Mouse (Mus musculus) embryonic facial prominence, embryonic 14.5 days (tissue): ENCODE results near the gene Pde6c. TPM values are rescaled to one million over a fixed set of nuclear protein-coding genes. Genes with fewer than 3 reads are reported as not detected.

Experiments used
- ATAC-seq: fragments of 200-750 bp; cut with Nextera tagmentation; 2 replicates; pipeline ENCODE4 v1.8.0; 2017; ENCODE audit warnings: low read depth, moderate number of reproducible peaks, moderate TSS enrichment
- DNase-seq: peaks from one replicate; pipeline ENCODE4 v3.0.0-alpha.2; 2015; ENCODE audit warnings: low spot score
- H3K27ac ChIP-seq: fragments of 300-500 bp; sonication (generic); replicated peaks from 2 replicates; pipeline ENCODE4 v1.5.1; 2014; ENCODE audit warnings: low read depth, mild to moderate bottlenecking, low read length, moderate library complexity
- H3K27me3 ChIP-seq: fragments of 300-500 bp; sonication (generic); replicated peaks from 2 replicates; pipeline ENCODE4 v1.6.1; 2014; ENCODE audit warnings: low read length; ENCODE audit not compliant: control insufficient read depth, insufficient read depth
- H3K36me3 ChIP-seq: fragments of 300-500 bp; sonication (generic); 2 replicates; pipeline ENCODE4 v1.6.1; 2014; ENCODE audit warnings: low read length, mixed read lengths; ENCODE audit not compliant: control insufficient read depth, insufficient read depth
- H3K4me1 ChIP-seq: fragments of 300-500 bp; sonication (generic); 2 replicates; pipeline ENCODE4 v1.6.1; 2014; ENCODE audit warnings: antibody characterized with exemption, low read length; ENCODE audit not compliant: control insufficient read depth, insufficient read depth
- H3K4me2 ChIP-seq: fragments of 300-500 bp; sonication (generic); 2 replicates; pipeline ENCODE4 v1.6.1; 2014; ENCODE audit warnings: low read depth, mild to moderate bottlenecking, low read length, moderate library complexity, mixed read lengths
- H3K4me3 ChIP-seq: fragments of 300-500 bp; sonication (generic); 2 replicates; pipeline ENCODE4 v1.5.1; 2014; ENCODE audit warnings: low read depth, mild to moderate bottlenecking, low read length
- H3K9ac ChIP-seq: fragments of 300-500 bp; sonication (generic); 2 replicates; pipeline ENCODE4 v1.6.1; 2014; ENCODE audit warnings: low read depth, mild to moderate bottlenecking, low read length, moderate library complexity, mixed read lengths
- H3K9me3 ChIP-seq: fragments of 300-500 bp; sonication (generic); 2 replicates; pipeline ENCODE4 v1.6.1; 2016; ENCODE audit warnings: low read length; ENCODE audit not compliant: control insufficient read depth
- WGBS: fragments of 180-500 bp; shearing (Covaris S2); extraction: QIAGEN DNeasy Blood & Tissue Kit; methylation state at CpG from one replicate; pipeline ENCODE4 v1.1.7; 2014; 5-methylcytosine and 5-hydroxymethylcytosine counted together
- polyA plus RNA-seq: library from polyadenylated mRNA; unstranded; fragments of >200 nt; fragmentation: Nextera tagmentation; extraction: Ambion mirVana; gene quantifications from 2 replicates; pipeline ENCODE4 v1.2.1, GENCODE M21; 2014

Pde6c gene
- polyA plus RNA-seq, 1 experiment from 2014 or later: not detected

DNA sequence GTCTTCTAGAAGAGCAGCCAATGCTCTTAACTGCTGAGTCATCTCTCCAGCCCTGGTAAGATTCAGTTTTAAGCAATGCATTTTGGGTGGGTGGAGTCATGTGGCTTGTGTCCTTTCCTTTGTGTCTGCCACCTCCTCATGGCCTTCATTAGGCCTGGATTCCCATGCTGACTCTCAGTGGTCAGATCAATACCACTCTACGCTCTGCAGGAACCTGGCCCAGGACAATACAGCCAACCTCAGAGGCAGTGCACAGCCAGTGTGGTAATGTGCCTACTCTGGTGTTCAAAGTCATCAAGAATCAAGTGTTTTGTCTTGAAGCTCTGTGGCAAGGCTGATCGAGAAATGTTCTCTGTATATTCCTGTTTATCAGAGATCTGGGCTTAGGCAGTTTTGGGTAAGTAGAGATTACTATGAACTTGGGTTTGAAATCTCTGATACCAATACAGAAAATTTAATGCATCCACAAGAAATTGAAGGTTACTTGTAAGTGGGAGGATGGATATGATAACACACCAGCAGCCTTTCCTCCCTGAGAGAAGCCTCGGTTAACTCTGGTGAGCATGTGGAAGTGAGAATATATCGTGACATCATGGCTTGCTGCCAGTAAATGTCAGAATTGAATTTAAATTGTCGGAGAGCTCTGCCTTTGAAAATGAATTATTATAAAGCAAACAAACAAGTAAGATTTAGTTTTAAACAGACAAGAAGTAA lies 54.2 kb downstream of the Pde6c start:
- WGBS: 86% methylated on average over 5 of the region's 5 CpGs
- Histone ChIP-seq H3K4me1 (no peaks in the 10 kb centered on the region), H3K9ac (no peak overlapping the region), H3K4me2 (no peak overlapping the region), H3K4me3 (no peak overlapping the region), H3K36me3 (peaks cover 23% of the 10 kb centered on the region; the same call in 1 of the 2 replicates), H3K27ac (no peak overlapping the region), H3K27me3 (no peaks in the 10 kb centered on the region), H3K9me3 (no peaks in the 10 kb centered on the region)
- ATAC-seq (no peak), DNase-seq (no peak)

DNA sequence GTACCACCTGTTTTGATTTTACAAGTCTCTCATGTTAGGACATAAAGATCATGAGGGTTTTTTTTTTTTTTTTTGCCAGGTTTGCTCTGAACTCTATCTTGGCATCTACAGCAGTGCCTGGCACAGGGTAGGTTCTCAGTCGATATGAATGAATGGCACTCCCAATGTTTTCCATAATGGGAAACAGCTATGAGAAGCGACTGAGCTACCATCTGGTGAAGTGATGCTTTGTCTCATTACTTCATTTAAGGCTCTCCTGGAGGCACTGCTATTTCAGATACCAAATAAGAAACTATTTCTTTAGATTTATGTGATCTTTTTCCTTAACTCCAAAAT lies 54.7 kb downstream of the Pde6c start:
- Histone ChIP-seq H3K27ac (no peak overlapping the region), H3K9me3 (no peaks in the 10 kb centered on the region), H3K9ac (no peak overlapping the region), H3K4me2 (no peak overlapping the region), H3K4me1 (no peaks in the 10 kb centered on the region), H3K27me3 (no peaks in the 10 kb centered on the region), H3K4me3 (no peak overlapping the region), H3K36me3 (peaks cover 23% of the 10 kb centered on the region; the same call in 1 of the 2 replicates)
- 76% methylated on average over 2 of the region's 2 CpGs for WGBS
- no peak for DNase-seq
- ATAC-seq: no peak

DNA sequence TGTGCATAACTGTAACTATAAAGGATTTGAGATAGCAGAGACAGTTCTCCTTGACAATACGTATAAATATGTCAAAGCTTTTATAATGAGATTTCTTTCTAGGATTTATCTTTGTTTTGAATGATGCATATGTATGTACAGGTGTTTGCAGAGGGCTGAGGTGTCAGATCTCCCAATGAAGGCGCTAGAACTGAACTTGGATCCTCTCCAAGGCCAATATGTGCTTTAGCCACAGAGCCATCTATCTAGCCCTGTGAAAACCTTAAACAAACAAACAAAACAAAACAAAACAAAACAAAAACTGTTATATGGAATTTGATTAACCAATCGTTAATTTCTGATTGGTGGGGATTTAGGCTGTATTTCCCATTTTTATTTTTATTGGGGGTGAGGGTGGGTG lies 58.0 kb downstream of the Pde6c start:
- DNase-seq: no peak
- Histone ChIP-seq H3K36me3 (peaks cover 26% of the 10 kb centered on the region; the same call in 1 of the 2 replicates), H3K9ac (no peak overlapping the region), H3K27me3 (no peaks in the 10 kb centered on the region), H3K4me2 (no peak overlapping the region), H3K4me1 (no peaks in the 10 kb centered on the region), H3K27ac (no peak overlapping the region), H3K9me3 (no peaks in the 10 kb centered on the region), H3K4me3 (no peak overlapping the region)
- no peak for ATAC-seq
- WGBS: 84% methylated on average over 3 of the region's 3 CpGs

DNA sequence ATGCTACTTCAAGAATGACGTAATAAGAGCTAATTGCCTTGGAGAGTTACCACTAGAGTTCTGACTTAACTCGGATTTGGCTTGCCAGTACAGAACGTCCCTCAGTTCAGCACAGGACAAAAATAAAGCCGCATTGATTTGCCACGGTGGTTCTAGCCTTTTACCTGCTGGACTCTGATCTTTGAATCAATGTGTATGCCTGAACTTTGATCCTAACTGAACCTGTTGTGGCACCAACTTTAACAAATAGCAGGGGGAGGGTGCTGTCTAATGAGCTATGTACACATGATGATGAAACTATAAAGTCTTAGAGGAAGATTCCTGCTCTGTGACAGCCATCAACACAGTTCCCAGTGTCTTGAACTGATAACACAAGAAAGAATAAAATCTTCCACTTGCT lies 58.9 kb downstream of the Pde6c start:
- no peaks in the 10 kb centered on the region for H3K27me3 ChIP-seq
- no peak overlapping the region for H3K4me2 ChIP-seq
- no peak overlapping the region for H3K27ac ChIP-seq
- H3K9ac ChIP-seq: no peak overlapping the region
- 80% methylated on average over 5 of the region's 5 CpGs for WGBS
- ATAC-seq (no peak), DNase-seq (no peak)
- H3K36me3 ChIP-seq: peaks cover 26% of the 10 kb centered on the region; the same call in 1 of the 2 replicates
- H3K4me3 ChIP-seq: no peak overlapping the region
- no peaks in the 10 kb centered on the region for H3K4me1 ChIP-seq
- H3K9me3 ChIP-seq: no peaks in the 10 kb centered on the region

DNA sequence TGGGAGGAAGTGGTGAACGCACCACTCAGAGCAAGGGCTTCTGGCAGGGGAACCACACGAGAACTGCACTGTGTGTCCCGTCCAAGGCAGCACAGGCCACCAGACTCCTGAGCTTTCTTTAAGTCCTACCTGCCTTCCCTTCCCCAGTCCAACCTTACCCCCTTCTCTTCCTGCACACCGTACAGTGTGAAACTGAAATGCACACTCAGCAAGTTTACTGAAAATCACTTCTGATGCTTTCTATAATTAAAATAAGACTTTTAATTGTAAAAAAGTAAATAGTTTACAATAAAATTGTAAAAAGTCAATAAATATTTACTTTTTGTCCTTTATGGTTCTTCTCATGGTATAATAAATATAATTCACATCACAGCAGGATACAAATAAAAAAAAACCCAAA lies 62.7 kb downstream of the Pde6c start:
- Histone ChIP-seq H3K4me2 (no peak overlapping the region), H3K9ac (no peak overlapping the region), H3K4me1 (no peaks in the 10 kb centered on the region), H3K36me3 (peaks cover 8% of the 10 kb centered on the region; the same call in 1 of the 2 replicates), H3K9me3 (no peaks in the 10 kb centered on the region), H3K27me3 (no peaks in the 10 kb centered on the region), H3K4me3 (no peak overlapping the region), H3K27ac (no peak overlapping the region)
- DNase-seq (no peak), ATAC-seq (no peak)
- 93% methylated on average over 4 of the region's 4 CpGs for WGBS

DNA sequence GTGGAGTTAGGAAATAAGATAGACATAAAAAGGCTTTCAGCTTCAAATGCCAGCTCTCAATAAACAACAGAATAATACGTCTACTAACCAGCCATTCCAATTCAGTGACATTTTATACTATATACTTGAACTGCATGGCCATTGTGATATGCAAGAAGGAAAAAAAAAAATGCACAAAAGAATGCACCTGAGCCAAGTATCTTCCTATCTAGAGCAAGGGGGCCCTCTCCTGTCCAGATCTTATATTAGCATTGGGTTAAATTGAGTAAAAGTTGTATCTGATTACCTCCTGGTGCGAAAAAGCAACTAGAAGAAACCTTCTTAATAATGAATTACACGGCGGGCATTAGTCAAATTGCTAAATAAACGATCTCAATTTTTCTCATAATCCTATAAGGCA lies 66.2 kb downstream of the Pde6c start:
- DNase-seq: peak; percentile 47

DNA sequence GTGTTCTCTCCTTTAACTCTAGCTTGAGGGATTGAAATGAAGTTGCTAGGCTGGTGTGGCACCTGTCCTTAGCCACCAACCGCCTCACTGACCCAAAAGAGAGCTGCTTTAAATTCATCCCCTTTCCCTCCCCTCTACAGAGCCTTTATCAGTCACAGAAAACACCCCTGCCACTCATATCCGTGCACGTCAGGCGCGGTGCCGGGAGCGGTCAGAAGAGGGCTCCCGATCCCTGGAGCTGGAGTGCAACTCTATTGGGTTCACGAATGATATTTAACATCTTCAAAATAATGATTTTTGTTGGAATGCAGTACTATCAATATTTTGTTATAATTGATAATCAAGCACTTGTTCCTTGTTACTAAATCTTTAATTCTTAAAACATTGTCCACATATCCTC lies 74.1 kb downstream of the Pde6c start:
- Histone ChIP-seq H3K27ac (no peak overlapping the region), H3K4me1 (no peaks in the 10 kb centered on the region), H3K36me3 (peaks cover 31% of the 10 kb centered on the region), H3K9ac (no peak overlapping the region), H3K27me3 (no peaks in the 10 kb centered on the region), H3K4me3 (no peak overlapping the region), H3K4me2 (no peak overlapping the region), H3K9me3 (no peaks in the 10 kb centered on the region)
- 66% methylated on average over 9 of the region's 9 CpGs for WGBS
- DNase-seq (no peak), ATAC-seq (no peak)

More for the DNA sequence above, 66.2 kb downstream of the Pde6c start:
- no peak overlapping the region for H3K4me3 ChIP-seq
- no peak overlapping the region for H3K9ac ChIP-seq
- H3K27me3 ChIP-seq: no peaks in the 10 kb centered on the region
- peaks cover 14% of the 10 kb centered on the region for H3K36me3 ChIP-seq
- H3K27ac ChIP-seq: no peak overlapping the region
- no peaks in the 10 kb centered on the region for H3K9me3 ChIP-seq
- 89% methylated on average over 5 of the region's 5 CpGs for WGBS
- no peak for ATAC-seq
- no peak overlapping the region for H3K4me2 ChIP-seq
- no peaks in the 10 kb centered on the region for H3K4me1 ChIP-seq

DNA sequence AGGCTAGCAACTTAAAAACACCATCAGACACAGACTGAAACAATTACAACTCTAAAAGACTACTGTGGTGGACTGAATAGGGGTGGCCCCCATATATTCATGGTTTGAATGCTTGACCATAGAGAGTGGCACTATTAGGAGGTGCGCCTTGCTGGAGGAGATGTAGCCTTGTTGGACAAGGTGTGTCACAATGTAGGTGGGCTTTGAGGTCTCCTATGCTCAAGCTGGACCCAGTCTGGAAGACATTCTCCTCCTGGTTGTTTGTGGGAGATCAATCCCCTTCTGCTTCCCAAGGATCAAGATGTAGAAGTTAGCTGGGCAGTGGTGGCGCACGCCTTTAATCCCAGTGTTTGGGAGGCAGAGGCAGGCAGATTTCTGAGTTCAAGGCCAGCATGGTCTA lies 85.1 kb downstream of the Pde6c start:
- no peak overlapping the region for H3K27ac ChIP-seq
- peaks cover 37% of the 10 kb centered on the region for H3K36me3 ChIP-seq
- no peak overlapping the region for H3K4me3 ChIP-seq
- H3K4me2 ChIP-seq: no peak overlapping the region
- DNase-seq (no peak), ATAC-seq (no peak)
- no peaks in the 10 kb centered on the region for H3K4me1 ChIP-seq
- WGBS: 100% methylated on average over 3 of the region's 3 CpGs
- H3K9me3 ChIP-seq: no peaks in the 10 kb centered on the region
- H3K27me3 ChIP-seq: no peaks in the 10 kb centered on the region
- H3K9ac ChIP-seq: no peak overlapping the region

DNA sequence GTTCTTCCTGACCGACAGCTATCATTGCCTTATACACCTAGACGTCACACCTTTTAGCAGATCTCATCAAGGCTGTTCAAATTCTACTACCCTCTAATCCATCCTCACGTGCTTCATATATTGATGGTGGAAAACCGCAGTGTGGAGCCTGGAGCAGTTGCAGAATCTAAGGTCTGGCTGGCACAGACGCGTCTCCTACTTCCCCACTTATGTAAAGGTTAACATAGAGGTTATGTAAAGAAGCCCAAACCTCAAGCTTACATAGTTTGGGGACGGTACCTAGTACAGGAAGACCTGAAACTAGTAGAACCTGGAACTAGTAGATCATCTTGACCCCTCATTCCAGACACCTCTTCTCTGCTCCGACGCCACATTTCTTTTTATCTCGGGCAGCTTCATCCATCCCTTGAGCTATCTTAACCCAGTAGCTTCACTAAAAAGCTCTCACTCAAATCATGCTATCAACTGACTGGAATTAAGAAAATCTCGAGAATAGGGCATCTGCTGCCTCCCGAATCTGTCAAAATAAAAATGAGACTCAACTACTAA lies 90.8 kb downstream of the Pde6c start:
- 13% methylated on average over 12 of the region's 12 CpGs for WGBS
- Histone ChIP-seq H3K4me3 (peak overlapping the region; percentile 74), H3K9me3 (no peaks in the 10 kb centered on the region), H3K27ac (peak overlapping the region; percentile 71), H3K4me1 (peaks cover 5% of the 10 kb centered on the region; the same call in 1 of the 2 replicates), H3K4me2 (peak overlapping the region; percentile 89), H3K9ac (peak overlapping the region; percentile 76), H3K27me3 (no peaks in the 10 kb centered on the region), H3K36me3 (peaks cover 6% of the 10 kb centered on the region; the same call in 1 of the 2 replicates)
- DNase-seq: no peak
- ATAC-seq: peak; percentile 16; the same call in 1 of the 2 replicates
